Mouse (Mus musculus) myocyte (in vitro differentiated cells): ENCODE measurements around the gene Prph2. TPM values are rescaled to one million over a fixed set of nuclear protein-coding genes. Genes with fewer than 3 reads are reported as not detected.

Experiments
- H3K27me3 ChIP-seq: one replicate; pipeline ENCODE4 v1.6.1; 2011; ENCODE audit not compliant: control insufficient read depth, insufficient read depth, insufficient read length
- H3K36me3 ChIP-seq: one replicate; pipeline ENCODE4 v1.6.1; 2011; ENCODE audit not compliant: control insufficient read depth, insufficient read depth
- H3K4me2 ChIP-seq: one replicate; pipeline ENCODE4 v1.6.1; 2011; ENCODE audit warnings: low read depth, control low read depth
- H3K4me3 ChIP-seq: one replicate; pipeline ENCODE4 v1.5.1; 2011; ENCODE audit warnings: mild to moderate bottlenecking, control low read depth, moderate library complexity
- H3K79me2 ChIP-seq: one replicate; pipeline ENCODE4 v1.6.1; 2011; ENCODE audit not compliant: control insufficient read depth, insufficient read depth
- H3ac ChIP-seq: one replicate; pipeline ENCODE4 v1.6.1; 2011; ENCODE audit not compliant: control insufficient read depth, insufficient read length
- CEBPB ChIP-seq: IDR thresholded peaks from 2 replicates; pipeline ENCODE4 v1.6.1; 2011; ENCODE audit warnings: mild to moderate bottlenecking, moderate library complexity; ENCODE audit not compliant: poor library complexity, insufficient read depth, severe bottlenecking
- E2F4 ChIP-seq: IDR thresholded peaks from one replicate; pipeline ENCODE4 v1.6.1; 2011; ENCODE audit warnings: mild to moderate bottlenecking, control low read depth, moderate library complexity; ENCODE audit not compliant: insufficient read depth
- MAX ChIP-seq: IDR thresholded peaks from one replicate; pipeline ENCODE4 v1.6.1; 2011; ENCODE audit warnings: low read depth, mild to moderate bottlenecking, control low read depth
- MYOD1 ChIP-seq, 3 experiments: IDR thresholded peaks; one replicate each; pipeline ENCODE4 v1.6.1; 2011; ENCODE audit warnings: control low read depth in 2 of 3, low read depth in 2 of 3, mild to moderate bottlenecking in 2 of 3, moderate library complexity in 1 of 3; ENCODE audit not compliant: insufficient read length in 2 of 3, control insufficient read depth in 1 of 3
- MYOG ChIP-seq, 3 experiments: IDR thresholded peaks; one replicate each; pipeline ENCODE4 v1.6.1; 2011; ENCODE audit warnings: control low read depth in 2 of 3, low read depth in 2 of 3, mild to moderate bottlenecking in 2 of 3; ENCODE audit not compliant: insufficient read length in 2 of 3, control insufficient read depth in 1 of 3, insufficient read depth in 1 of 3
- POLR2A ChIP-seq: IDR thresholded peaks from one replicate; pipeline ENCODE4 v1.6.1; 2011; ENCODE audit warnings: low read depth, mild to moderate bottlenecking, control low read depth, moderate library complexity; ENCODE audit not compliant: insufficient read length
- POLR2AphosphoS2 ChIP-seq: IDR thresholded peaks from one replicate; pipeline ENCODE4 v1.6.1; 2011; ENCODE audit warnings: low read depth, control low read depth; ENCODE audit not compliant: insufficient read length
- REST ChIP-seq: IDR thresholded peaks from one replicate; pipeline ENCODE4 v1.6.1; 2011; ENCODE audit warnings: mild to moderate bottlenecking, control low read depth, moderate library complexity; ENCODE audit not compliant: insufficient read depth, insufficient read length
- SRF ChIP-seq: IDR thresholded peaks from one replicate; pipeline ENCODE4 v1.6.1; 2011; ENCODE audit warnings: low read depth; ENCODE audit not compliant: control insufficient read depth, insufficient read length
- TCF12 ChIP-seq: IDR thresholded peaks from one replicate; pipeline ENCODE4 v1.6.1; 2011; ENCODE audit warnings: mild to moderate bottlenecking, control low read depth; ENCODE audit not compliant: poor library complexity, insufficient read depth, severe bottlenecking
- TCF3 ChIP-seq: IDR thresholded peaks from one replicate; pipeline ENCODE4 v1.6.1; 2011; ENCODE audit warnings: low read depth, control low read depth; ENCODE audit not compliant: insufficient read length
- USF1 ChIP-seq: IDR thresholded peaks from one replicate; pipeline ENCODE4 v1.6.1; 2011; ENCODE audit warnings: low read depth, mild to moderate bottlenecking, control low read depth, moderate library complexity
- polyA plus RNA-seq: library from polyadenylated mRNA; unstranded; fragments of >200 nt; fragmentation: generic; extraction: Trizol; gene quantifications from one replicate; pipeline ENCODE4 v1.2.1, GENCODE M21; 2012; ENCODE audit warnings: missing spikeins

The Prph2 gene
- polyA plus RNA-seq, 1 experiment, result not detected

DNA sequence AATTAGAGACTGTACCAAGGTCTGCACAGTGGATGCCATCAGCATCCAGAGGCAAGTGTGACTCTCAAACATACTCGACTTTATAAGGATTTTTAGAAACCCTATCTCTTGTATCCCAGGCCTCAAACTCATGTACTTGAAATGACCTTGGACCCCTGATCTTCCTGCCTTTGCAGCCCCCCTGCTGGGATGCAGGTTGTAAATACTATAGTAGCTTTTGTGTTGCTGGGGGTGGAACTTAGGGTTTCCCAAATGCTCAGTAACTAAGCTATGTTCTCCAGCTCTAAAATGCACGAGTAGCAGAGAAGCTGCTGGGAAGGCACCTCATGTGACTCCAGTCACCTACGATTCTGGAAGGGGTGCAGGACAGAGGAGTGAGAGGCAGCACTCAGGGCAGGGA lies 16.7 kb downstream of the Prph2 start:
- Histone ChIP-seq H3K36me3 (peaks cover 14% of the 10 kb centered on the region), H3K4me3 (no peak overlapping the region), H3ac (no peak overlapping the region), H3K27me3 (no peaks in the 10 kb centered on the region), H3K79me2 (no peaks in the 10 kb centered on the region), H3K4me2 (no peak overlapping the region)
- TF ChIP-seq POLR2AphosphoS2, result no peak
- no peak for TF ChIP-seq MYOD1 (IDR thresholded peaks at IDR 0.05; ENCODE audit: control insufficient read depth in 1 of 3, insufficient read length in 2 of 3, low read depth in 2 of 3)
- no peak for TF ChIP-seq MYOG (IDR thresholded peaks at IDR 0.05; ENCODE audit: control insufficient read depth in 1 of 3, insufficient read depth in 1 of 3, insufficient read length in 2 of 3, low read depth in 2 of 3)
- no peak for TF ChIP-seq E2F4
- no peak for TF ChIP-seq TCF12
- no peak for TF ChIP-seq REST
- no peak for TF ChIP-seq SRF
- TF ChIP-seq TCF3, result no peak
- TF ChIP-seq CEBPB, result no peak
- TF ChIP-seq POLR2A, result no peak
- TF ChIP-seq USF1, result no peak
- no peak for TF ChIP-seq MAX

DNA sequence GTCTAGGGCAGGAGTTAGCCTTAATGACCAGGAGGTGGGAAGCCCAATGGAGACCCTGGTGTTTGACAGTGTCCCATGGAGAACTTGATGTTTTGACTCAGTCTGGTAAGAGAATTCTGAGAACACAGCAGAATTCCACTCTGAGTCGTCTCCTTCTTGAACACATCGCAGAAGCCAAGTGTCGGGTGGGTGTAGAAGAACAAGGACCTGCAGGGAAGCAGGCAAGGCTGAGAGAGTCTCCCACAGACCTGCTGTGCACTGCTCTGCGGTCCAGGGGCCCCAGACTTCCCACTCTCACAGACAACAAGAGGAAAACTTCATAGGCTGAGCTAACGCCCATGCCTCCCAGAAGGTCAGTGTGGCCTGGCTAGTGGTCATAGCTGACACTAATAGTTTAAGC lies 17.5 kb downstream of the Prph2 start:
- no peak overlapping the region for H3K4me2 ChIP-seq
- no peak overlapping the region for H3K4me3 ChIP-seq
- H3K27me3 ChIP-seq, result no peaks in the 10 kb centered on the region
- no peaks in the 10 kb centered on the region for H3K79me2 ChIP-seq
- no peak for TF ChIP-seq E2F4
- no peak for TF ChIP-seq TCF12
- TF ChIP-seq MYOD1 (IDR thresholded peaks at IDR 0.05; ENCODE audit: control insufficient read depth in 1 of 3, insufficient read length in 2 of 3, low read depth in 2 of 3), result no peak
- peaks cover 23% of the 10 kb centered on the region for H3K36me3 ChIP-seq
- no peak overlapping the region for H3ac ChIP-seq

DNA sequence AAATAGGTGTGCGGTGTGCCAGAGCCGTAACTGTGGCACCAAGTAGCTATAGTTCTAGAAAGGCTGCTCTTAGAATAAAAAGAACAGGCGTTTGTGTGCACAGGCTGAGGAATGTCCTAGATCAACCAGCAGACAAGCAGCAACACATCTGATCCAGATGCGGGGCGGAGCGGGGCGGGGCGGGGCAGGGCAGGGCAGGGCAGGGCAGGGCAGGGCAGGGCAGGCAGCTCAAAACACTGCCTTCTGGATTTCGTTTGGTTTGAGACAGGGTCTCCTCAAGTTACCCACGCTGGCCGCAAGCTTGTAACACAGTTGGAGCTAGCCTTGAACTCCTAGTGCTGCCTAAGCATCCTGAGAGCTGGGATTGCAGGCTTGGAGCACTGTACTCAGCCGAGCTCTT lies 19.0 kb downstream of the Prph2 start:
- no peak overlapping the region for H3ac ChIP-seq
- H3K4me3 ChIP-seq, result no peak overlapping the region
- H3K36me3 ChIP-seq, result peaks cover 31% of the 10 kb centered on the region
- TF ChIP-seq TCF3 (no peak), POLR2A (no peak), MYOG (IDR thresholded peaks at IDR 0.05; ENCODE audit: control insufficient read depth in 1 of 3, insufficient read depth in 1 of 3, insufficient read length in 2 of 3, low read depth in 2 of 3) (no peak), E2F4 (no peak), POLR2AphosphoS2 (no peak), MAX (no peak), SRF (no peak), CEBPB (no peak), USF1 (no peak), TCF12 (no peak), REST (no peak), MYOD1 (IDR thresholded peaks at IDR 0.05; ENCODE audit: control insufficient read depth in 1 of 3, insufficient read length in 2 of 3, low read depth in 2 of 3) (no peak)
- H3K79me2 ChIP-seq, result no peaks in the 10 kb centered on the region
- no peaks in the 10 kb centered on the region for H3K27me3 ChIP-seq
- no peak overlapping the region for H3K4me2 ChIP-seq

DNA sequence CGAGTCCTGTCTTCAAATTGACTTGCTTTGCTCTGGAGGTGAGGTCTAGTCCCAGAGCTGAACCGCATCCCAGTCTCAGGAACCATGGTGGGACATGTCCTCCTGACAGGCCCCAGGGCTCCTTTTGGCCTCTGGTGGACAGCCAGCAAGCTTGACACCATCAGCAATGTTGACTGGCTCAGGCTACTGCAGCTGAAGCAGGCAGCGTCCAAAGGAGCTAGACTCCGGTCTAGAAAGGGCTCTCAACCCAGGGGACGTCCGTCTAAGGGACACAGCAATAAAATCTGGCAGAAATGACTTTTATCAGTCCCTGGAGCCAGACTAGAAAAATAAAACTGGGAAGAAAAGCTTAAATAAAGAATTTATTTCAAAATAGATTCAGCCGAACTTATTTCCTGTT lies 19.6 kb downstream of the Prph2 start:
- no peak overlapping the region for H3K4me2 ChIP-seq
- TF ChIP-seq E2F4, result no peak
- peaks cover 37% of the 10 kb centered on the region for H3K36me3 ChIP-seq
- no peak overlapping the region for H3ac ChIP-seq
- no peaks in the 10 kb centered on the region for H3K27me3 ChIP-seq
- no peak overlapping the region for H3K4me3 ChIP-seq
- no peaks in the 10 kb centered on the region for H3K79me2 ChIP-seq

DNA sequence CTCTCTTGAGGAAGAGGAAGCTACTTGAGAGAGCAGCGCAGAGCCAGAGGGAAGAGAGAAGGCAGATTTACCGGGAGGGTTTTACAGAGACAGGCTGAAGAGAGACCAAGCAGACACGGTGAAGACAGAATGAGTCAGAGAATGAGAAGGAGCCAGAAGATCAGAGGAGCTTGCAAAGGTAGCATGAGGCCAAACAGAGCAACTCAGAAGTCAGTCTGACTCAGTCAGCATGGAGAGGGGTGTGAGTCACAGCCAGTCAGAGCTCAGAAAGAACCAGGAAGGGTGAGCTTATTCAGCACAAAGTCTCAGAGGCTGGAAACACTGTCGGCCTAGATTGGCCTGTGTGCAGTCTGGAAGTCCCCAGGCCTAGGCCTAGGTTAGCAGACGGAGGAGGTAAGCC lies 22.7 kb downstream of the Prph2 start:
- H3K79me2 ChIP-seq, result no peaks in the 10 kb centered on the region
- no peak overlapping the region for H3K4me3 ChIP-seq
- H3K4me2 ChIP-seq, result no peak overlapping the region
- H3ac ChIP-seq, result no peak overlapping the region
- peaks cover 43% of the 10 kb centered on the region for H3K36me3 ChIP-seq
- H3K27me3 ChIP-seq, result no peaks in the 10 kb centered on the region
- TF ChIP-seq MYOD1 (IDR thresholded peaks at IDR 0.05; ENCODE audit: control insufficient read depth in 1 of 3, insufficient read length in 2 of 3, low read depth in 2 of 3), result no peak
- TF ChIP-seq MAX, result no peak
- TF ChIP-seq MYOG (IDR thresholded peaks at IDR 0.05; ENCODE audit: control insufficient read depth in 1 of 3, insufficient read depth in 1 of 3, insufficient read length in 2 of 3, low read depth in 2 of 3), result no peak
- TF ChIP-seq E2F4, result no peak
